Mouse (Mus musculus): Measurements from ENCODE around the gene Sgsm1. TPM values are rescaled to one million over a fixed set of nuclear protein-coding genes. Genes with fewer than 3 reads are reported as not detected.

Sgsm1 gene
- 33.4 and 43.4 TPM in 2 replicates for total RNA-seq (2014; rRNA removed)
- polyA plus RNA-seq (2015; fragmentation: Nextera tagmentation; extraction: Ambion mirVana): 13.8 and 15.2 TPM in 2 replicates

GRCm38 (mm10) chr5:113310377-113311003, at the start of gene Sgsm1:
Sgsm1 (minus strand) TSS chr5:113310786.
- peak within 1 kb of the TSS; percentile 78 for H3K4me3 ChIP-seq (ENCODE audit: low read length)
- peak within 1 kb of the TSS; percentile 83 for H3K9ac ChIP-seq (replicated peaks; ENCODE audit: low read length)
- peak; percentile 83 for TF ChIP-seq CTCF (IDR thresholded peaks at IDR 0.05; ENCODE audit: low read depth)
- no peaks in the 10 kb centered on the region for H3K9me3 ChIP-seq (ENCODE audit: low read length)
- DNase-seq (ENCODE audit: low spot score) (peak; percentile 94), ATAC-seq (peak; percentile 81)
- peak within 1 kb of the TSS; percentile 67 for H3K27ac ChIP-seq
- H3K4me2 ChIP-seq (ENCODE audit: low read depth, low read length): peak within 1 kb of the TSS; percentile 76
- no peaks in the 10 kb centered on the region for H3K36me3 ChIP-seq (ENCODE audit: insufficient read depth, low read length)
- peaks cover 28% of the 10 kb centered on the region for H3K4me1 ChIP-seq (ENCODE audit: insufficient read depth, low read length)
- WGBS: 4% methylated on average over 51 of the region's 53 CpGs
- no peaks in the 10 kb centered on the region for H3K27me3 ChIP-seq (ENCODE audit: insufficient read depth, low read length)

GRCm38 (mm10) chr5:113358833-113359232, 48.2 kb upstream of the Sgsm1 start:
- ATAC-seq (no peak), DNase-seq (ENCODE audit: low spot score) (no peak)
- Histone ChIP-seq H3K9me3 (ENCODE audit: low read length) (no peaks in the 10 kb centered on the region), H3K4me1 (ENCODE audit: insufficient read depth, low read length) (no peaks in the 10 kb centered on the region), H3K4me2 (ENCODE audit: low read depth, low read length) (no peak overlapping the region), H3K27me3 (ENCODE audit: insufficient read depth, low read length) (no peaks in the 10 kb centered on the region), H3K4me3 (ENCODE audit: low read length) (no peak overlapping the region), H3K27ac (no peak overlapping the region), H3K36me3 (ENCODE audit: insufficient read depth, low read length) (no peaks in the 10 kb centered on the region), H3K9ac (replicated peaks; ENCODE audit: low read length) (no peak overlapping the region)
- WGBS: 13% methylated on average over 11 of the region's 11 CpGs
- TF ChIP-seq CTCF (IDR thresholded peaks at IDR 0.05; ENCODE audit: low read depth): no peak

DNA sequence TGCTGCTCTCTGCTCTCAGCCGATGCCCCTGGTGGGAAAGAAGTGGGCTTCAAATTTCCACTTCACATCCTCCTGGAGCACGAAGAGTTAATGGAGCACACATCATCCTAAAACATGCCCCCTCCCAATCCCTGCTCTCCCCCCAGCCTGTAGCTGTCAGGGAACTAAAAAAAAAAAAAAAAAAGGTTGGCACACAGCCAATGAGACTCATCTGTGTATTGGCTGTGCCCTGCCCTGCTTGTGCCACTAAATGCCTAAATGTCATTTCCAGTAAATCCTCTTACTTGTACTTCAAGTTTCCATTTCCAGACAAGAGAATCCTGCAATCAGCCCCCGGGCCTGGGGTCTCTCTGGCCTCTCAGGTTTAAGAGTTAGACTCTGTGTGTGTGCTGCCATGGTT, 47.1 kb upstream of the Sgsm1 start:
- no peak for ATAC-seq
- no peak overlapping the region for H3K4me2 ChIP-seq (ENCODE audit: low read depth, low read length)

DNA sequence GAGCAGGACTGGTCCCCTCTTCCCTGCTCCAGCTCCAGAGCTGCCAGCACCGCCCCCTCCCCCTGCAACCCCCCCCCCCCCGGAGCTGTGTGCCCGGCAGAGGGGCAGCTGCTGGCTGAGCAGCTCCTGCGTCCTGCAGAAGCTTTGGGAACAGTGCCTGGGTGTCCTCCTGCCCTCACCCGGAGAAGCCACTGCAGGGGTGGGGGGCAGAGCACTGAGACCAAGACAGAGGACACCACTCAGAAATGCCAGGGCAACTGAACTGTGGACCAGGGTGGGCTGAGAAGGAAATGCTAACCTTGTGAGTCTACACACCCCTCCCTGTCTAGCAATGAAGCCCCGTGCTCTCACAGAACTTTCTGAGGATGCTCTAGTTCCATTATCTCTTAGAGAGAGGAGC, 46.6 kb upstream of the Sgsm1 start, which contains the start of gene Aym1:
Gene Aym1, plus strand, starts transcription at position 109 of the 400 bp plus-strand sequence.
- H3K4me2 ChIP-seq (ENCODE audit: low read depth, low read length): no peak within 1 kb of the TSS
- H3K9ac ChIP-seq (replicated peaks; ENCODE audit: low read length): no peak within 1 kb of the TSS
- no peak within 1 kb of the TSS for H3K4me3 ChIP-seq (ENCODE audit: low read length)
- H3K27me3 ChIP-seq (ENCODE audit: insufficient read depth, low read length): no peaks in the 10 kb centered on the region
- no peak for TF ChIP-seq CTCF (IDR thresholded peaks at IDR 0.05; ENCODE audit: low read depth)
- DNase-seq (ENCODE audit: low spot score): no peak
- H3K27ac ChIP-seq: no peak within 1 kb of the TSS
- no peak for ATAC-seq
- 18% methylated on average over 4 of the region's 6 CpGs for whole genome bisulfite sequencing
- H3K4me1 ChIP-seq (ENCODE audit: insufficient read depth, low read length): no peaks in the 10 kb centered on the region
- no peaks in the 10 kb centered on the region for H3K36me3 ChIP-seq (ENCODE audit: insufficient read depth, low read length)
- H3K9me3 ChIP-seq (ENCODE audit: low read length): no peaks in the 10 kb centered on the region

More for the DNA sequence above, 47.1 kb upstream of the Sgsm1 start:
- Histone ChIP-seq H3K9me3 (ENCODE audit: low read length) (no peaks in the 10 kb centered on the region), H3K36me3 (ENCODE audit: insufficient read depth, low read length) (no peaks in the 10 kb centered on the region), H3K4me3 (ENCODE audit: low read length) (no peak overlapping the region), H3K27ac (no peak overlapping the region), H3K9ac (replicated peaks; ENCODE audit: low read length) (no peak overlapping the region), H3K27me3 (ENCODE audit: insufficient read depth, low read length) (no peaks in the 10 kb centered on the region), H3K4me1 (ENCODE audit: insufficient read depth, low read length) (no peaks in the 10 kb centered on the region)
- DNase-seq (ENCODE audit: low spot score): peak; percentile 56
- 32% methylated on average over 3 of the region's 3 CpGs for WGBS
- TF ChIP-seq CTCF (IDR thresholded peaks at IDR 0.05; ENCODE audit: low read depth): no peak

DNA sequence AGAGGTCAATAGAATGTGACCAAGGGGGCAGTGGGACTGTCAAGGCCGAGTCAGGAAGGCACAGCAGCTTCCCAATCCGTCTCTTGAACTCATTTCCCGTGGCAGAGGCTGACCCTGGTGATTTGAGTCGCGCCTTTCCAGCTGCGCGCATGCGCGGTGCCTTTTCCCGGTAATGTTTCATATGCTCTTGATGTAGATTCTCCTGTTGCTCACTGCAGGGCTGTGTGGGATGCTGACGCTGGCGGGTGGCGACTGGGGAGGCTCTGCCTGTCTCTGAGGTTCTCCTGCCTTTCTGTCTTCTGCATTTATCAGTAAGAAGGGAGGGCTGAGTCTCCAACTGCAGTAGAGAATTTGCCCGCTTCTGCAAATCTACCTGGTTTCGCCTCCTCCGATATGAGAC, 43.7 kb upstream of the Sgsm1 start:
- DNase-seq (ENCODE audit: low spot score) (no peak), ATAC-seq (no peak)
- Histone ChIP-seq H3K27me3 (ENCODE audit: insufficient read depth, low read length) (no peaks in the 10 kb centered on the region), H3K4me3 (ENCODE audit: low read length) (no peak overlapping the region), H3K9me3 (ENCODE audit: low read length) (no peaks in the 10 kb centered on the region), H3K36me3 (ENCODE audit: insufficient read depth, low read length) (no peaks in the 10 kb centered on the region), H3K9ac (replicated peaks; ENCODE audit: low read length) (no peak overlapping the region), H3K4me1 (ENCODE audit: insufficient read depth, low read length) (no peaks in the 10 kb centered on the region), H3K27ac (no peak overlapping the region), H3K4me2 (ENCODE audit: low read depth, low read length) (no peak overlapping the region)
- WGBS: 43% methylated on average over 16 of the region's 16 CpGs
- no peak for TF ChIP-seq CTCF (IDR thresholded peaks at IDR 0.05; ENCODE audit: low read depth)

DNA sequence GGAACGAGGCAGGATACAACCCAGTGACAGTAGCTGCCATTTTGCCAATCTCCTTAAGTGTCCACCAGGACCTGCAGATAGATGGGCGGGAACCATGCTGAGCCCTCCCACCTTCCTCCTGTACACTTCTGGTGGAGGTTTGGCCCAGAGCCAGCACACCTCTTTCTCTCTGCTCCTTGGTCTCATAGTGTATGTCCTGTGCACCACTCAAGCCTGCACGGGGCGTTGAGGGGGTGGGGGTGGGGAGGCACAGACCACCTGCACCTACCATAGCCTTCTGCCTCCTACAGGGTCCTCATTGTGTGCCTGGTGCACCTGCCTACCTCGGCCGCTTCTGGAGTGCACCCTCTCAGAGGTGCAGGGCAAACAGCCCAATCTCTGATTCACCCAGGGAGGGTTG, 42.0 kb upstream of the Sgsm1 start:
- no peak overlapping the region for H3K27ac ChIP-seq
- peaks cover 8% of the 10 kb centered on the region; the same call in 1 of the 2 replicates for H3K4me1 ChIP-seq (ENCODE audit: insufficient read depth, low read length)
- H3K36me3 ChIP-seq (ENCODE audit: insufficient read depth, low read length): no peaks in the 10 kb centered on the region
- no peak overlapping the region for H3K4me3 ChIP-seq (ENCODE audit: low read length)
- no peak overlapping the region for H3K9ac ChIP-seq (replicated peaks; ENCODE audit: low read length)
- H3K4me2 ChIP-seq (ENCODE audit: low read depth, low read length): no peak overlapping the region
- ATAC-seq (no peak), DNase-seq (ENCODE audit: low spot score) (no peak)
- TF ChIP-seq CTCF (IDR thresholded peaks at IDR 0.05; ENCODE audit: low read depth): no peak
- no peaks in the 10 kb centered on the region for H3K9me3 ChIP-seq (ENCODE audit: low read length)
- H3K27me3 ChIP-seq (ENCODE audit: insufficient read depth, low read length): no peaks in the 10 kb centered on the region
- 47% methylated on average over 6 of the region's 6 CpGs for WGBS

DNA sequence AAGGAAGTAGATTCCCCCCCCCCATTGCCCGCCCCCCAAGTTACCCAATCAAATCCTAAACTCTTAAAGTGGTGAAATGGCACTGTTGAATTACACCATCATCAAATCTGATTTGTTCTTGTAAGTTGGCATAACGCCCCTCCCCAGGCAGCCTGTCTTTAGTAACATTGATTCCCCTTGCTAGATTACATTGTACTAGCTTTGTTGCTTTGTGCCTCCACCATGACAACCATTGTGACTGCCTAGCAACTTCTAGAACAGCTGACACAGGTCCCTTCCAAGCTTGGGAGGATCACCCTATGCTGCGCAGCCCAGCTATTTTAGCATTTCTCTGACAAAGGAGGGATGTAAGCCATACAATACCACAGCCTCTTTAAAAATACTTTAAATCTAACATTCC, 41.2 kb upstream of the Sgsm1 start:
- no peak overlapping the region for H3K9ac ChIP-seq (replicated peaks; ENCODE audit: low read length)
- no peak overlapping the region for H3K4me2 ChIP-seq (ENCODE audit: low read depth, low read length)
- no peaks in the 10 kb centered on the region for H3K36me3 ChIP-seq (ENCODE audit: insufficient read depth, low read length)
- H3K27me3 ChIP-seq (ENCODE audit: insufficient read depth, low read length): 0 out of 2 replicates have a peak, but pooled peaks cover under 1% of the 10 kb centered on the region
- no peak overlapping the region for H3K4me3 ChIP-seq (ENCODE audit: low read length)
- H3K4me1 ChIP-seq (ENCODE audit: insufficient read depth, low read length): peaks cover 8% of the 10 kb centered on the region; the same call in 1 of the 2 replicates
- 20% methylated on average over 3 of the region's 3 CpGs for WGBS
- H3K27ac ChIP-seq: 0 out of 2 replicates have a peak overlapping the region, but pooled peaks have one; percentile 32
- TF ChIP-seq CTCF (IDR thresholded peaks at IDR 0.05; ENCODE audit: low read depth): no peak
- ATAC-seq (peak; percentile 76), DNase-seq (ENCODE audit: low spot score) (peak; percentile 77)
- no peaks in the 10 kb centered on the region for H3K9me3 ChIP-seq (ENCODE audit: low read length)

Data from hindbrain, postnatal 0 days (tissue).